Mouse (Mus musculus) bone marrow, adult 2 months (tissue): ENCODE data around the gene Wwp2.

ENCODE experiments used
- CTCF ChIP-seq: fragments of 200-500 bp; IDR thresholded peaks from 2 replicates; pipeline ENCODE4 v1.5.1; 2011; ENCODE audit warnings: low read length, control low read depth; ENCODE audit not compliant: control insufficient read depth, insufficient read depth
- POLR2A ChIP-seq: fragments of 200-500 bp; IDR thresholded peaks from 2 replicates; pipeline ENCODE4 v1.6.1; 2011; ENCODE audit warnings: low read depth, mild to moderate bottlenecking, control low read depth, low read length, borderline replicate concordance; ENCODE audit not compliant: control insufficient read depth

GRCm38 (mm10) chr8:107435962-107436831 is at the start of gene Wwp2:
- TF ChIP-seq POLR2A (peak; percentile 51; the same call in 1 of the 2 replicates), CTCF (no peak)
